Mouse (Mus musculus): ENCODE measurements around the gene Svop. TPM values are rescaled to one million over a fixed set of nuclear protein-coding genes. Genes with fewer than 3 reads are reported as not detected.
A peak's percentile ranks its signal among the peaks of the same experiment; 100 is the strongest.

Gene Svop
- polyA plus RNA-seq, 1 experiment from 2014 or later: 83.0 TPM

DNA sequence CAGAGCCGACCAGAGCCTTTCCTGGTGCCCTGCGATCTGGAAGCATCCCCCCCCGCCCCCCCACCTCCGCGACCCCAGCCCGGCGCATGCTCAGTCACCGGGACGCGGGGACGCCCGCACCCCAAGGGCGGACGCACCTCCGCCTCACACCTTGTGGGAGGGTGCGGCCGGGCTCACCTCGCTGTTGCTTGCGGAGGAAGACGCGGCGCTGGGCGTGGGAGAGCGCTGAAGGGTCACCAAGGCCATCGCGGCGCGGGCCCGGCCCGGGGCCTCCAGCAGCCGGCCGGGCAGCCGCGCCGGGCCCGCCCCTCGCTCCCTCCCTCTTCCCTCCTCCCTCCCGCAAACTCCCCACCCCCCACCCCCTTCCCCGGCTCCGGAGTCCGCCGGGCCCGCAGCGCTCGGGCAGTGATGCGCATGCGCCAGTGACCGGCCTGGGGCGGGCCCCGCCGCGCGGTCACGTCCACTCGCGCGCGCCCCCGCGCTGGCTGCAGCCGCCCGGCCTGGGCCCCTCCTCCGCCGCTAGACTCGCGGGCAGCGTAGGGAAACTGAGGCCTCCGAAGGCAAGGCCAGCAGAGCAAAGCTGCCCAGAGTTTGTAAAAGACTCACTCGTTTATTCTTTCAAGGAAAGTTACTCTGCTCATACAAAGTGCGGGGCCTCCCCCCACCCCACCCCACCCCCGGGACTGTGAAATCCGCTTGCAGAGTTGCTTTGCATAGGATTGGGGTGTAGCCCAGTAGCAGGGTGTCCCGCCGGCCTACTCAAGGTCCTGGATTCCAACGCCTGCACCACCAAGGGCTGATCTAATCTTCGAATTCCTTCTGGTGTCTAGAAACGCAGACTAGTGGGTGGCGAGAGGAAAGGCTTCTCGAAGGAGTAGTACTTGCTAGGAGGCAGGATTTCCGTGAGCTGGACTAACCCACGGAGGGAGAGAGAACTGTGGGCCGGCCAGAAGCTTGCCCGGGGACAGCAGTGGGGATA, 97.6 kb downstream of the Svop start, which contains the start of gene Ssh1:
Ssh1 (minus strand) TSS at position 408 of the 979 bp plus-strand sequence.
- H3K27me3 ChIP-seq (ENCODE audit: control insufficient read depth, insufficient read depth, low read length): no peaks in the 10 kb centered on the region
- no peaks in the 10 kb centered on the region for H3K9me3 ChIP-seq (ENCODE audit: control insufficient read depth, low read length)
- H3K4me2 ChIP-seq (replicated peaks): peak within 1 kb of the TSS; percentile 94
- DNase-seq (ENCODE audit: low spot score) (peak; percentile 91), ATAC-seq (ENCODE audit: low FRiP score) (peak; percentile 86)
- peak within 1 kb of the TSS; percentile 80 for H3K4me3 ChIP-seq (replicated peaks; ENCODE audit: low read length)
- H3K27ac ChIP-seq: peak within 1 kb of the TSS; percentile 96
- peak within 1 kb of the TSS; percentile 92 for H3K9ac ChIP-seq
- H3K4me1 ChIP-seq (replicated peaks; ENCODE audit: control insufficient read depth, insufficient read depth, low read length): peaks cover 29% of the 10 kb centered on the region
- H3K36me3 ChIP-seq (replicated peaks; ENCODE audit: control insufficient read depth, insufficient read depth): peaks cover 8% of the 10 kb centered on the region
- under 1% methylated on average over 51 of the region's 83 CpGs for WGBS

DNA sequence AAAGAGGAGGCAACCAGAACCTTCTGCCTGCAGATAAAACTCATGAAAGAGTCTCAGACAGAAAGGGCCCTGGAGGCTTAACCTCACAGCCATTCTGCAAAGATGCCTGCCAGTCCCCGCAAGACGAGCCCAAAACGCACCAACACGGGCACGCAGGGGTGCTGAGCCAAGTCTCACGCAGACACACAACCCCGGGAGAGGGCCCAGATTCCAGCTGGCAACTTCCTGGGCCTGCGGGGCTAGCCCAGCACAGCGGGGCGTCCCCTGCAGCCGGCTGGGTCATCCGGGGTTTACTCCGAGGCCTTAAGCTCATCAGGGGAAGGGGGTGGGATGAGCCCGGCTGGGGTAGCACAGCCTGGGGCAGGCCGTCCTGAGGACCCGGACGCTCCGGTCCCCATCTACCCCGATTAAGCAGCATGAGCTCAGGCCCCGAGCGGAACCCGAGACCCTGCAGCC, 98.3 kb downstream of the Svop start:
- H3K27me3 ChIP-seq (ENCODE audit: control insufficient read depth, insufficient read depth, low read length): no peaks in the 10 kb centered on the region
- H3K9me3 ChIP-seq (ENCODE audit: control insufficient read depth, low read length): no peaks in the 10 kb centered on the region
- H3K9ac ChIP-seq: peak overlapping the region; percentile 92
- H3K36me3 ChIP-seq (replicated peaks; ENCODE audit: control insufficient read depth, insufficient read depth): peaks cover 12% of the 10 kb centered on the region
- peak overlapping the region; percentile 96 for H3K27ac ChIP-seq
- H3K4me1 ChIP-seq (replicated peaks; ENCODE audit: control insufficient read depth, insufficient read depth, low read length): peaks cover 29% of the 10 kb centered on the region
- WGBS: 0% methylated on average over 22 of the region's 22 CpGs
- ATAC-seq (ENCODE audit: low FRiP score) (no peak; the same call in none of the 2 replicates), DNase-seq (ENCODE audit: low spot score) (peak; percentile 42)
- peak overlapping the region; percentile 94 for H3K4me2 ChIP-seq (replicated peaks)
- peak overlapping the region; percentile 80 for H3K4me3 ChIP-seq (replicated peaks; ENCODE audit: low read length)

DNA sequence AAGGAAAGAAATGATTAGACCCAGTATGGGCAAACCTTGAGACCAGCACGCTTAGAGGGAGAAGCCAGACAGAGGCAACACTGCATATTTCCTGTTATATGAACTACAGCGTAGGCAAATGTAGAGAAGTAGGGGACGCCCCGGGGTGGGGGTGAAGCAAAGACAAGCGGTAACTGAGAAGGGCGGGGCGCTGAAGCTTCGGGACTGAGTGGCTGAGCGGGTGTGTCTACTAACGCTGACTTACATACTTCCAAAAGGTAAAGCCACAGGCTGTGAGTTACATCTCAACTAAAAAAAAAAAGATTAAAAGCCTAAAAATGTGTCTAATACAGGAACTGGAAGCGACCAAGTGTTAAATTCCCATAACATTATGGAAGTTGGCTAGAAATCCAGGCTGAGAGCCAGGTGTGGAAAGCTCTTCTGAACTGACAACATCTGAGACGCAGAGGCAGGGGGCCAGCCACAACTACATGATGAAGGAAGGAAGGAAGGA, 99.0 kb downstream of the Svop start:
- WGBS: 41% methylated on average over 12 of the region's 12 CpGs

DNA sequence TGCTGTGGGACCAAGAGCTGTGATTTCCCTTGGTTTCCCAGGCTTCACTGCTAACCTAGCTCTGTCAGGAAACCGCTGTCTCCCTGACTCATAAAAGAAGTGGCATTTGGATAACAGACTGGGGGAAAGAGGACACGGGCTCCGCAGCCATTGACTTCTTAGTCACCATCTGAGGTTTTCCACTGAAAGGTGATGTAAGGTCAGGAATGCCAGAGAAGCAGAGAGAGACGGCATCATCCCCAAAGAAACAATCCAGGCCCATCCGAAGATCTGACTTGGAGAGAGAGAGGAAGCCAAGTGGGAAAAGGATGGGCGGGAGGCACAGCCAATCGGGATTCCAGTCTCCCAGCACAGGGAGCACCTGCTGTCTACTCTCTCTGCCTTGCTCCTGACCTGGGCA, 100.2 kb downstream of the Svop start:
- no peak overlapping the region for H3K4me3 ChIP-seq (replicated peaks; ENCODE audit: low read length)
- H3K4me2 ChIP-seq (replicated peaks): peak overlapping the region; percentile 94; the same call in 1 of the 2 replicates
- H3K36me3 ChIP-seq (replicated peaks; ENCODE audit: control insufficient read depth, insufficient read depth): peaks cover 18% of the 10 kb centered on the region
- H3K4me1 ChIP-seq (replicated peaks; ENCODE audit: control insufficient read depth, insufficient read depth, low read length): peaks cover 35% of the 10 kb centered on the region
- WGBS: 73% methylated on average over 7 of the region's 7 CpGs
- DNase-seq (ENCODE audit: low spot score) (no peak), ATAC-seq (ENCODE audit: low FRiP score) (no peak)
- peak overlapping the region; percentile 92; the same call in 1 of the 2 replicates for H3K9ac ChIP-seq
- no peaks in the 10 kb centered on the region for H3K27me3 ChIP-seq (ENCODE audit: control insufficient read depth, insufficient read depth, low read length)
- no peaks in the 10 kb centered on the region for H3K9me3 ChIP-seq (ENCODE audit: control insufficient read depth, low read length)
- H3K27ac ChIP-seq: no peak overlapping the region

More for the DNA sequence above, 99.0 kb downstream of the Svop start:
- H3K4me1 ChIP-seq (replicated peaks; ENCODE audit: control insufficient read depth, insufficient read depth, low read length): peaks cover 29% of the 10 kb centered on the region
- no peak for ATAC-seq (ENCODE audit: low FRiP score)
- no peak for DNase-seq (ENCODE audit: low spot score)
- peak overlapping the region; percentile 92 for H3K9ac ChIP-seq
- peak overlapping the region; percentile 94 for H3K4me2 ChIP-seq (replicated peaks)
- H3K36me3 ChIP-seq (replicated peaks; ENCODE audit: control insufficient read depth, insufficient read depth): peaks cover 12% of the 10 kb centered on the region
- peak overlapping the region; percentile 80 for H3K4me3 ChIP-seq (replicated peaks; ENCODE audit: low read length)
- peak overlapping the region; percentile 96 for H3K27ac ChIP-seq
- no peaks in the 10 kb centered on the region for H3K9me3 ChIP-seq (ENCODE audit: control insufficient read depth, low read length)
- no peaks in the 10 kb centered on the region for H3K27me3 ChIP-seq (ENCODE audit: control insufficient read depth, insufficient read depth, low read length)

DNA sequence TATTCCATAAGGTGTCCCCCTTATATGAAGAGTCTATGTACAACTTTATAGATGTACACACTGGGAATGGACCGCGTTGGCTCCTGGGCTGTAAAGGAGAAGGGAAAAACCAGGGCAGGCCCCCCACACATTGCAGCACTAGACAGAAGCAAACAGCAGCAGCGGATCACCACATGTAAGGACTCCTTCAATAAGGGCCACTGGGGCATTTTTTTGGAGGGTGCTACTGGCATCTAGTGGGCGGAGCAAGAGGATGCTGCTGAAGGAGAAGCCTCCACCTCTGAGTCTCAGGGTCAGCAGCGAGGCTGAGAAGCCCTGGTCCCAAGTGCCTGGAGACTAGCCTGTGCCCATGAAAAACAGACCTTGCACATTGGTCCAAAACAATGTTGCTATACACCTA, 100.8 kb downstream of the Svop start:
- Histone ChIP-seq H3K9ac (no peak overlapping the region), H3K27me3 (ENCODE audit: control insufficient read depth, insufficient read depth, low read length) (no peaks in the 10 kb centered on the region), H3K4me3 (replicated peaks; ENCODE audit: low read length) (no peak overlapping the region), H3K36me3 (replicated peaks; ENCODE audit: control insufficient read depth, insufficient read depth) (peaks cover 18% of the 10 kb centered on the region), H3K27ac (no peak overlapping the region), H3K4me1 (replicated peaks; ENCODE audit: control insufficient read depth, insufficient read depth, low read length) (peaks cover 35% of the 10 kb centered on the region), H3K9me3 (ENCODE audit: control insufficient read depth, low read length) (no peaks in the 10 kb centered on the region), H3K4me2 (replicated peaks) (no peak overlapping the region)
- no peak for ATAC-seq (ENCODE audit: low FRiP score)
- no peak for DNase-seq (ENCODE audit: low spot score)
- 86% methylated on average over 5 of the region's 5 CpGs for WGBS

DNA sequence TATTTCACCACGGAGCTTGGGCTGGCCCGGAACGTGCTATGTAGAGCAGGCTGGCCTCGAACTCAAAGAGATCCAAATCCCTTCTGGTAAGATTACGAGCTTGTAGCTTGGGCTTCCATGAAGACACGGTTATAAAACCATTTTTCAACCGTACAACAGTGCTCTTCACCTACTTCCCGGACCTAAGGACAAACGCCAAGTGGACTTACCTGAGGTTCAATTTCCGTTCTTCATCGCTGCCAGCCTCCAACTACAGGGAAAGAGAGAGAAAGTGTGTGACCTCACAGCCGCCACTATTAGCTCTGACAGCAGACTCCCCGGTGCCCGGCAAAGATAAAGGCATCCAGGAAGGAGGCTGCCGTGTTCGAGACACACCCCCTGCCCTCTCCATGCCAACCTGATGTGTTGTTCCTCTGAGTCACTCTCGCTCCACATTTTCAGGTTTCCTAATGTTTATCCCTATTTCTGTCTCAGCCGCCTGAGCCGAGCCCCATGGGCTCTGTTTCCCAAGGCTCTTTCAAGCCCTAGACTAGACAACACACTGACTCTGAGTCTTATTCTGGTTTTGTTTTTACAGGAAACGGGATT, 101.8 kb downstream of the Svop start:
- H3K36me3 ChIP-seq (replicated peaks; ENCODE audit: control insufficient read depth, insufficient read depth): peaks cover 18% of the 10 kb centered on the region
- H3K27ac ChIP-seq: no peak overlapping the region
- no peak for ATAC-seq (ENCODE audit: low FRiP score)
- WGBS: 89% methylated on average over 20 of the region's 20 CpGs
- no peak overlapping the region for H3K4me3 ChIP-seq (replicated peaks; ENCODE audit: low read length)
- DNase-seq (ENCODE audit: low spot score): no peak
- no peaks in the 10 kb centered on the region for H3K9me3 ChIP-seq (ENCODE audit: control insufficient read depth, low read length)
- H3K9ac ChIP-seq: no peak overlapping the region; the same call in 1 of the 2 replicates
- no peak overlapping the region for H3K4me2 ChIP-seq (replicated peaks)
- peaks cover 35% of the 10 kb centered on the region for H3K4me1 ChIP-seq (replicated peaks; ENCODE audit: control insufficient read depth, insufficient read depth, low read length)
- H3K27me3 ChIP-seq (ENCODE audit: control insufficient read depth, insufficient read depth, low read length): no peaks in the 10 kb centered on the region

DNA sequence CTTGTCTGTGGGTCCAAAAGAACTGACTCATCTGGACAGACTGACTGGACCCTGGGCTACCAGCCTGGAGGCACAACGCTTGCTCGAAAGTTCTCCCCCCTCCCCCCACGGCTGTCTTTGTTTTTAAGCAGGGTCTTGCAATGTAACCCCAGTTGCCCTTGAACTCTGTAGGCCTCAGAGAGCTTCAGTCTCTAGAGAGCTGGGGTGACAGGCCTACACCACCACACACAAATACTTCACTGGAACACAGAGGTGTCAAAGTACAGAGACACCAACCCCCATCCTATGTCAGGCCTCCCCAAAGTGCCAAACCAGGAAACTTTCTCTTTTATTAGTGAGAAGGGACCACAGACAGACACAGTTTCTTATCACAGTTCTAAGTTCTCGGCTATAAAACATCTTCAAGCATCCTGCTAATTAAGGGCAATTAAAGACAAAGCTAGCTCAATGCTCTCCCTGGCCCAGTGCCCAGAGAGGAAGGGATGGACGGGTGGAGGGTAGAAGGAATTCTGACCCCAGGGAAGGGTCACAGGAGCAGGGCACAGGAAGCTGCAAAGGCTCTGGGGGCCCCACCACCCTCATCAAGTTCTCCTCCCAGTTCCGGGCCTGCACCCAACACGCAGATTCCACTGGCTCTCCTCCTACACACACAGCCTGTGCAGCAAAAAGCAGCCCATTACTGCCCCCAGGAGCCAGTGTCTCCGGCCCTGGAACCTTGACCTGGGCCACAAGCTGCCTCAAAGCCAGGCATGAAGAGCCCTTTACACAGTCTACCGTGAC, 105.0 kb downstream of the Svop start:
- Histone ChIP-seq H3K36me3 (replicated peaks; ENCODE audit: control insufficient read depth, insufficient read depth) (peaks cover 24% of the 10 kb centered on the region), H3K27me3 (ENCODE audit: control insufficient read depth, insufficient read depth, low read length) (no peaks in the 10 kb centered on the region), H3K9me3 (ENCODE audit: control insufficient read depth, low read length) (no peaks in the 10 kb centered on the region), H3K27ac (no peak overlapping the region), H3K9ac (no peak overlapping the region), H3K4me1 (replicated peaks; ENCODE audit: control insufficient read depth, insufficient read depth, low read length) (peaks cover 22% of the 10 kb centered on the region; the same call in 1 of the 2 replicates), H3K4me3 (replicated peaks; ENCODE audit: low read length) (no peak overlapping the region), H3K4me2 (replicated peaks) (no peak overlapping the region)
- WGBS: 60% methylated on average over 9 of the region's 9 CpGs
- ATAC-seq (ENCODE audit: low FRiP score) (no peak), DNase-seq (ENCODE audit: low spot score) (no peak)

DNA sequence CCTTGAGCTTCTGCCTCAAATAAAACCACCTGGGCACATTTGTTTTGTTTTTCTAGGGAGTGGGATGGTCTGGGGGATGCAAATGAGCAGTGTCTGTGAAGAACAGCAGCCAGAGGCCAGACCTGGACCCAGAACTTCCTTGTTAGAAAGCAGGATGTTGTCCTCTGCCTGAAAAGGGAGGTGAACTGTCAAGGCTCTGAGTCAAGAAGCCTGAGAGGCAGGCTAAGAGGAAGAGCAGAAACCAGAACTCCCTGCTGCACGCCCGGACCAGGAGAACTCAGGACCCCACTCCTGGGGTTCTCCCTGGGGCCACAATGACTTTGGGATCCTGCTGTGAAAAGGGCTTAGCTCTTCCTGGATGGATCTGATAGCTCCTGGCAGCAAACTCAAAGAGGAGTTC, 105.6 kb downstream of the Svop start:
- H3K36me3 ChIP-seq (replicated peaks; ENCODE audit: control insufficient read depth, insufficient read depth): peaks cover 26% of the 10 kb centered on the region
- no peak overlapping the region for H3K27ac ChIP-seq
- no peak overlapping the region for H3K9ac ChIP-seq
- H3K9me3 ChIP-seq (ENCODE audit: control insufficient read depth, low read length): no peaks in the 10 kb centered on the region
- WGBS: 74% methylated on average over 2 of the region's 2 CpGs
- ATAC-seq (ENCODE audit: low FRiP score) (no peak), DNase-seq (ENCODE audit: low spot score) (no peak)
- H3K27me3 ChIP-seq (ENCODE audit: control insufficient read depth, insufficient read depth, low read length): no peaks in the 10 kb centered on the region
- no peak overlapping the region for H3K4me2 ChIP-seq (replicated peaks)
- H3K4me3 ChIP-seq (replicated peaks; ENCODE audit: low read length): no peak overlapping the region
- H3K4me1 ChIP-seq (replicated peaks; ENCODE audit: control insufficient read depth, insufficient read depth, low read length): peaks cover 15% of the 10 kb centered on the region; the same call in 1 of the 2 replicates
